Mouse (Mus musculus) intestine, embryonic 16.5 days (tissue): ENCODE measurements around the gene Arrdc5. TPM values are rescaled to one million over a fixed set of nuclear protein-coding genes. Genes with fewer than 3 reads are reported as not detected.

Source experiments
- ATAC-seq: fragments of 200-750 bp; cut with Nextera tagmentation; 2 replicates; pipeline ENCODE4 v1.8.0; 2017; ENCODE audit warnings: moderate TSS enrichment, moderate library complexity
- H3K27ac ChIP-seq: fragments of 300-500 bp; sonication (generic); 2 replicates; pipeline ENCODE4 v1.5.1; 2014; ENCODE audit warnings: mild to moderate bottlenecking, low read length
- H3K27me3 ChIP-seq: fragments of 300-500 bp; sonication (generic); replicated peaks from 2 replicates; pipeline ENCODE4 v1.6.1; 2014; ENCODE audit warnings: low read length, control low read depth, mixed read lengths; ENCODE audit not compliant: control insufficient read depth, insufficient read depth
- H3K36me3 ChIP-seq: fragments of 300-500 bp; sonication (generic); 2 replicates; pipeline ENCODE4 v1.6.1; 2014; ENCODE audit warnings: low read length, control low read depth; ENCODE audit not compliant: control insufficient read depth, insufficient read depth
- H3K4me1 ChIP-seq: fragments of 300-500 bp; sonication (generic); 2 replicates; pipeline ENCODE4 v1.6.1; 2014; ENCODE audit warnings: low read length, control low read depth, mixed read lengths; ENCODE audit not compliant: control insufficient read depth, insufficient read depth
- H3K4me2 ChIP-seq: fragments of 300-500 bp; sonication (generic); 2 replicates; pipeline ENCODE4 v1.6.1; 2014; ENCODE audit warnings: low read depth, low read length, control low read depth
- H3K4me3 ChIP-seq: fragments of 300-500 bp; sonication (generic); 2 replicates; pipeline ENCODE4 v1.5.1; 2014; ENCODE audit warnings: mild to moderate bottlenecking, low read length
- H3K9ac ChIP-seq: fragments of 300-500 bp; sonication (generic); 2 replicates; pipeline ENCODE4 v1.6.1; 2014; ENCODE audit warnings: low read depth, low read length
- H3K9me3 ChIP-seq: fragments of 300-500 bp; sonication (generic); 2 replicates; pipeline ENCODE4 v1.6.1; 2016; ENCODE audit warnings: low read length, control low read depth; ENCODE audit not compliant: control insufficient read depth
- WGBS: fragments of 180-500 bp; shearing (Covaris S2); extraction: QIAGEN DNeasy Blood & Tissue Kit; methylation state at CpG from one replicate; pipeline ENCODE4 v1.1.7; 2014; 5-methylcytosine and 5-hydroxymethylcytosine counted together
- polyA plus RNA-seq: library from polyadenylated mRNA; unstranded; fragments of >200 nt; fragmentation: Nextera tagmentation; extraction: Ambion mirVana; gene quantifications from 2 replicates; pipeline ENCODE4 v1.2.1, GENCODE M21; 2015

The Arrdc5 gene
- polyA plus RNA-seq, 1 experiment from 2014 or later: not detected

DNA sequence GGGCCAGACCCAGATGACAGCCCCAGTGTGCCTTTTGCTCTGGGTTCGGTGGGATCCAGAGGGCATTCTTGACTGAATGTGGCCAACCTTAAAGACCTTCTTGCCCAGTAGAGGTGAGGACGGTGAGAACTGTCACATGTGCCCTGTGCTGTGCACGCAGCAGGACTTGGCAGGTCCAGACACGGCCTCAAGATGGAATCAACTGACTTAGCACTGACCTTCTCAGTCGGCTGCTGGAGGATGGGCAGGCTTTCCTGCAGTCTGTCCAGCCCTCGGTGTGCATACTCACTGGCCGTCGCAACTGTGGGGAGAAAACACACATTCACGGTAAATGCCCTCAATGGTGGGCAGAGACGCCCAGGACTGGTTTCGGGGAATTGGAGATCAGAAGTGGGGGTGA lies 14.1 kb downstream of the Arrdc5 start:
- Histone ChIP-seq H3K27me3 (no peaks in the 10 kb centered on the region), H3K9me3 (no peaks in the 10 kb centered on the region), H3K27ac (no peak overlapping the region), H3K9ac (peak overlapping the region; percentile 58; the same call in 1 of the 2 replicates), H3K4me2 (peak overlapping the region; percentile 30), H3K36me3 (peaks cover 37% of the 10 kb centered on the region), H3K4me1 (peaks cover 21% of the 10 kb centered on the region), H3K4me3 (peak overlapping the region; percentile 62; the same call in 1 of the 2 replicates)
- 94% methylated on average over 11 of the region's 11 CpGs for WGBS
- no peak for ATAC-seq

GRCm38 (mm10) chr17:56283316-56283715 lies 16.8 kb downstream of the Arrdc5 start:
- Histone ChIP-seq H3K4me3 (no peak overlapping the region), H3K27me3 (no peaks in the 10 kb centered on the region), H3K9me3 (no peaks in the 10 kb centered on the region), H3K4me2 (peak overlapping the region; percentile 22; the same call in 1 of the 2 replicates), H3K4me1 (peaks cover 29% of the 10 kb centered on the region), H3K9ac (no peak overlapping the region), H3K36me3 (peaks cover 39% of the 10 kb centered on the region), H3K27ac (peak overlapping the region; percentile 59)
- 91% methylated on average over 8 of the region's 8 CpGs for WGBS
- ATAC-seq: no peak

DNA sequence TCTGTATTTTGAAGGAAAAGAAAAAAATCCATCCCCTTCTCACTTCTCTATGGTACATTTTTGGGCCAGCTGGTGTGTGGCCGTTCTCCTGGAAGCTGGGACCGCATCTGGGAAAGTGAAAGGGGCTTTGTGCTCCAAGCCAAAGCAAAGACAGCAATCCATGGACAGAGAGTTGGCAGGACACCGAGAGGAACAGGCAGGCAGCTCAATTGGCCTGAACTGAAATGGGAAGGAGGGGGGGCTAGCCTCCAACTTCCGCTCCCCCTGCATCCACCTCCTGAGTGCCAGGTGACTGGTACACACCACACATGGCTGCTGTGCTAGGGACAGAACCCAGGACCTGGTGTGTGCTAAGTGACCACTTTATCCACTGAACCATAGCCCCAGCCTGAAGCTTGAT lies 17.3 kb downstream of the Arrdc5 start:
- WGBS: 82% methylated on average over 4 of the region's 4 CpGs
- no peaks in the 10 kb centered on the region for H3K27me3 ChIP-seq
- no peak overlapping the region for H3K4me3 ChIP-seq
- no peak overlapping the region for H3K4me2 ChIP-seq
- H3K9ac ChIP-seq: peak overlapping the region; percentile 45; the same call in 1 of the 2 replicates
- peak overlapping the region; percentile 59 for H3K27ac ChIP-seq
- no peaks in the 10 kb centered on the region for H3K9me3 ChIP-seq
- no peak for ATAC-seq
- peaks cover 39% of the 10 kb centered on the region for H3K36me3 ChIP-seq
- H3K4me1 ChIP-seq: peaks cover 27% of the 10 kb centered on the region

DNA sequence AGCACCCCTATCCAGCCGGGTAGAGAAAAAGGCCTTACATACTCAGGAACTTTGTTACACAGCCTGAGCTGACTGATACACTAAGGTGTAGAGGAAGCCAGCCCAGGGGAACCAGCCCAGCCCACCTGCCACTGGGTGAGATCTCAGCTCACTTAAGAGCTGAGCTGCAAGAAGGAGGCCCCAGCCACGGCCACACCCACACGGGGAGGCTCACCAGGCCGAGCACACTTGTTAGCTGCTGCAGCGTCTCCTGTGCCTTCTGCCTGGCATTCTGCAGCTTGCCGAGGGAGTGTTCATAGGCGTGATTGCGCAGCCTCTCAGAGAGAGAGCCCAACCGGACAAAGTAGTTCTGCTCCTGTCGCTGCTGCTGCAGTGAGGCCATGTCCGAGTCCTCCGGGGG lies 18.9 kb downstream of the Arrdc5 start:
- no peak for ATAC-seq
- peaks cover 32% of the 10 kb centered on the region for H3K36me3 ChIP-seq

GRCm38 (mm10) chr17:56279481-56280155 lies 20.5 kb downstream of the Arrdc5 start:
- peaks cover 29% of the 10 kb centered on the region for H3K4me1 ChIP-seq
- H3K4me2 ChIP-seq: no peak overlapping the region
- H3K4me3 ChIP-seq: no peak overlapping the region
- H3K9ac ChIP-seq: peak overlapping the region; percentile 23
- 76% methylated on average over 12 of the region's 12 CpGs for WGBS
- H3K27me3 ChIP-seq: no peaks in the 10 kb centered on the region
- H3K27ac ChIP-seq: peak overlapping the region; percentile 59
- H3K36me3 ChIP-seq: peaks cover 22% of the 10 kb centered on the region
- no peak for ATAC-seq
- no peaks in the 10 kb centered on the region for H3K9me3 ChIP-seq

More for the DNA sequence above, 18.9 kb downstream of the Arrdc5 start:
- Histone ChIP-seq H3K9me3 (no peaks in the 10 kb centered on the region), H3K4me1 (peaks cover 29% of the 10 kb centered on the region), H3K4me3 (no peak overlapping the region; the same call in 1 of the 2 replicates), H3K4me2 (peak overlapping the region; percentile 12; the same call in 1 of the 2 replicates), H3K27me3 (no peaks in the 10 kb centered on the region), H3K9ac (peak overlapping the region; percentile 37; the same call in 1 of the 2 replicates), H3K27ac (peak overlapping the region; percentile 10)
- WGBS: 76% methylated on average over 12 of the region's 12 CpGs

GRCm38 (mm10) chr17:56278340-56278739 lies 21.7 kb downstream of the Arrdc5 start:
- Histone ChIP-seq H3K4me1 (peaks cover 33% of the 10 kb centered on the region), H3K9ac (peak overlapping the region; percentile 36; the same call in 1 of the 2 replicates), H3K27me3 (no peaks in the 10 kb centered on the region), H3K36me3 (peaks cover 15% of the 10 kb centered on the region), H3K4me2 (peak overlapping the region; percentile 14; the same call in 1 of the 2 replicates), H3K27ac (peak overlapping the region; percentile 95), H3K9me3 (no peaks in the 10 kb centered on the region), H3K4me3 (no peak overlapping the region)
- 67% methylated on average over 5 of the region's 5 CpGs for WGBS
- no peak for ATAC-seq

- H3K9ac ChIP-seq: peak overlapping the region; percentile 46
- 37% methylated on average over 2 of the region's 2 CpGs for WGBS
- H3K9me3 ChIP-seq: no peaks in the 10 kb centered on the region
- H3K27ac ChIP-seq: peak overlapping the region; percentile 95
- H3K27me3 ChIP-seq: no peaks in the 10 kb centered on the region
- H3K4me3 ChIP-seq: peak overlapping the region; percentile 68
- H3K4me2 ChIP-seq: peak overlapping the region; percentile 44
- ATAC-seq: no peak
- peaks cover 33% of the 10 kb centered on the region for H3K4me1 ChIP-seq
- H3K36me3 ChIP-seq: peaks cover 7% of the 10 kb centered on the region
Observed at GRCm38 (mm10) chr17:56277567-56277893, 22.6 kb downstream of the Arrdc5 start.

GRCm38 (mm10) chr17:56276643-56277566 lies 23.2 kb downstream of the Arrdc5 start, which contains the start of gene Ticam1:
Ticam1 (minus strand) TSS chr17:56276786.
- peak within 1 kb of the TSS; percentile 69 for H3K4me2 ChIP-seq
- WGBS: 3% methylated on average over 17 of the region's 21 CpGs
- peaks cover 7% of the 10 kb centered on the region for H3K36me3 ChIP-seq
- H3K9ac ChIP-seq: peak within 1 kb of the TSS; percentile 87
- peak within 1 kb of the TSS; percentile 68 for H3K4me3 ChIP-seq
- ATAC-seq: peak; percentile 90
- peaks cover 33% of the 10 kb centered on the region for H3K4me1 ChIP-seq
- H3K27me3 ChIP-seq: no peaks in the 10 kb centered on the region
- H3K9me3 ChIP-seq: no peaks in the 10 kb centered on the region
- H3K27ac ChIP-seq: peak within 1 kb of the TSS; percentile 96

DNA sequence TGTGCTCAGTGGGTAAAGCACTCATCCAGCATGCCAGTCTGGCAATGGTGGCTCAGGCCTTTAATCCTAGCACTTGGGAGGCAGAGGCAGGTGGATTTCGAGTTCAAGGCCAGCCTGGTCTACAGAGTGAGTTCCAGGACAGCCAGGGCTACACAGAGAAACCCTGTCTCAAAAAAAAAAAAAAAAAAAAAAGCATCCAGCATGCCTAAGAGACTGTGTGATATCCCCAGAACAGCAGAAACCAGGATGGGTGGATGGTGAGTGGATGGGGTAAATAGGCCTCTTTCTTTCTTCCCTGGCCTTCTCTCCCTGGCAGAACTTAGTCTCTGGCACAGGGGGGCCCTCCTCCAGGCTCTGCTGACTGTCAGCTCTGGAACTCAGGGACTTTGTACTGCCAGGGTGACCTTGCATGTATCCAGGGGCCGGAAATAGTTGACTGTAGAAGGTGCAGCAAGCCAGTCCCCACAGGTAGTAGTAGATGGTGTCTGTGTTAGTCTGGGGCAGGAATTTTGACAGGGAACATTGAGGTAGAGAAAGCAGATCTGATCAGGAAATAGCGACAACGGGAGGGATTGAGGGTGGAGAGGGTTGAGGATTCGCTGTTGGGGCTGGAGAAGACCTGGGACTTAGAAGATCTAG lies 24.1 kb downstream of the Arrdc5 start:
- Histone ChIP-seq H3K4me3 (peak overlapping the region; percentile 68), H3K36me3 (peaks cover 6% of the 10 kb centered on the region), H3K9ac (peak overlapping the region; percentile 87), H3K4me1 (peaks cover 28% of the 10 kb centered on the region), H3K27me3 (no peaks in the 10 kb centered on the region), H3K4me2 (peak overlapping the region; percentile 69), H3K9me3 (no peaks in the 10 kb centered on the region), H3K27ac (peak overlapping the region; percentile 96)
- ATAC-seq: peak; percentile 63
- 18% methylated on average over 5 of the region's 5 CpGs for WGBS
